Mouse (Mus musculus): ENCODE data around the gene Fbxo8. TPM values are rescaled to one million over a fixed set of nuclear protein-coding genes. Genes with fewer than 3 reads are reported as not detected.

Gene Fbxo8
- total and polyA plus RNA-seq, 3 experiments = 10.0 to 108 (median 27.3) TPM

GRCm38 (mm10) chr8:56520249-56520648, 30.6 kb upstream of the Fbxo8 start:
- H3K27me3 ChIP-seq (ENCODE audit: insufficient read depth, low read length) = no peaks in the 10 kb centered on the region
- H3K9me3 ChIP-seq (replicated peaks) = no peaks in the 10 kb centered on the region
- no peak for DNase-seq (ENCODE audit: low spot score)
- ATAC-seq (ENCODE audit: extremely low read depth, insufficient number of reproducible peaks, low FRiP score, poor library complexity, severe bottlenecking) = no peak
- H3K36me3 ChIP-seq (replicated peaks) = no peaks in the 10 kb centered on the region
- no peak overlapping the region for H3K4me3 ChIP-seq (ENCODE audit: low read depth, low read length)
- H3K4me1 ChIP-seq (ENCODE audit: insufficient read depth, low read depth, low read length) = no peaks in the 10 kb centered on the region
- TF ChIP-seq GATA2 (IDR thresholded peaks at IDR 0.05; ENCODE audit: borderline replicate concordance, low read depth, low read length) = no peak
- no peak for TF ChIP-seq GATA1 (IDR thresholded peaks at IDR 0.05; ENCODE audit: borderline replicate concordance, low read length)
- TF ChIP-seq POLR2AphosphoS5 (IDR thresholded peaks at IDR 0.05; ENCODE audit: insufficient replicate concordance, low read depth, low read length) = no peak
- TF ChIP-seq CTCF (IDR thresholded peaks at IDR 0.05; ENCODE audit: low read depth, low read length) = no peak
- TF ChIP-seq TAL1 (conservative IDR thresholded peaks at IDR 0.05; ENCODE audit: low read depth, low read length) = no peak

GRCm38 (mm10) chr8:56521051-56521450, 29.8 kb upstream of the Fbxo8 start:
- H3K9me3 ChIP-seq (replicated peaks) = no peaks in the 10 kb centered on the region

GRCm38 (mm10) chr8:56528869-56529268, 22.0 kb upstream of the Fbxo8 start:
- ATAC-seq (ENCODE audit: extremely low read depth, insufficient number of reproducible peaks, low FRiP score, poor library complexity, severe bottlenecking) = no peak
- DNase-seq (ENCODE audit: low spot score) = no peak
- no peaks in the 10 kb centered on the region for H3K27me3 ChIP-seq (ENCODE audit: insufficient read depth, low read length)
- no peaks in the 10 kb centered on the region for H3K9me3 ChIP-seq (replicated peaks)
- H3K4me3 ChIP-seq (ENCODE audit: low read depth, low read length) = no peak overlapping the region
- no peak for TF ChIP-seq CTCF (IDR thresholded peaks at IDR 0.05; ENCODE audit: low read depth, low read length)
- TF ChIP-seq GATA2 (IDR thresholded peaks at IDR 0.05; ENCODE audit: borderline replicate concordance, low read depth, low read length) = no peak
- TF ChIP-seq POLR2AphosphoS5 (IDR thresholded peaks at IDR 0.05; ENCODE audit: insufficient replicate concordance, low read depth, low read length) = no peak
- TF ChIP-seq GATA1 (IDR thresholded peaks at IDR 0.05; ENCODE audit: borderline replicate concordance, low read length) = no peak
- TF ChIP-seq TAL1 (conservative IDR thresholded peaks at IDR 0.05; ENCODE audit: low read depth, low read length) = no peak
- no peaks in the 10 kb centered on the region for H3K4me1 ChIP-seq (ENCODE audit: insufficient read depth, low read depth, low read length)
- peaks cover 27% of the 10 kb centered on the region for H3K36me3 ChIP-seq (replicated peaks)

More at GRCm38 (mm10) chr8:56521051-56521450, 29.8 kb upstream of the Fbxo8 start:
- no peaks in the 10 kb centered on the region for H3K4me1 ChIP-seq (ENCODE audit: insufficient read depth, low read depth, low read length)
- no peak for DNase-seq (ENCODE audit: low spot score)
- TF ChIP-seq GATA2 (IDR thresholded peaks at IDR 0.05; ENCODE audit: borderline replicate concordance, low read depth, low read length) (no peak), POLR2AphosphoS5 (IDR thresholded peaks at IDR 0.05; ENCODE audit: insufficient replicate concordance, low read depth, low read length) (no peak), GATA1 (IDR thresholded peaks at IDR 0.05; ENCODE audit: borderline replicate concordance, low read length) (no peak), TAL1 (conservative IDR thresholded peaks at IDR 0.05; ENCODE audit: low read depth, low read length) (no peak), CTCF (IDR thresholded peaks at IDR 0.05; ENCODE audit: low read depth, low read length) (no peak)
- no peaks in the 10 kb centered on the region for H3K27me3 ChIP-seq (ENCODE audit: insufficient read depth, low read length)
- H3K36me3 ChIP-seq (replicated peaks) = no peaks in the 10 kb centered on the region
- ATAC-seq (ENCODE audit: extremely low read depth, insufficient number of reproducible peaks, low FRiP score, poor library complexity, severe bottlenecking) = no peak
- no peak overlapping the region for H3K4me3 ChIP-seq (ENCODE audit: low read depth, low read length)

- Histone ChIP-seq H3K4me1 (ENCODE audit: insufficient read depth, low read depth, low read length) (no peaks in the 10 kb centered on the region), H3K9me3 (replicated peaks) (no peaks in the 10 kb centered on the region), H3K4me3 (ENCODE audit: low read depth, low read length) (no peak overlapping the region), H3K27me3 (ENCODE audit: insufficient read depth, low read length) (no peaks in the 10 kb centered on the region), H3K36me3 (replicated peaks) (peaks cover 33% of the 10 kb centered on the region)
- DNase-seq (ENCODE audit: low spot score) (peak; percentile 9), ATAC-seq (ENCODE audit: extremely low read depth, insufficient number of reproducible peaks, low FRiP score, poor library complexity, severe bottlenecking) (no peak)
- no peak for TF ChIP-seq POLR2AphosphoS5 (IDR thresholded peaks at IDR 0.05; ENCODE audit: insufficient replicate concordance, low read depth, low read length)
- peak; percentile 45; the same call in 1 of the 2 replicates for TF ChIP-seq CTCF (IDR thresholded peaks at IDR 0.05; ENCODE audit: low read depth, low read length)
- no peak for TF ChIP-seq TAL1 (conservative IDR thresholded peaks at IDR 0.05; ENCODE audit: low read depth, low read length)
- TF ChIP-seq GATA1 (IDR thresholded peaks at IDR 0.05; ENCODE audit: borderline replicate concordance, low read length) = no peak
- no peak for TF ChIP-seq GATA2 (IDR thresholded peaks at IDR 0.05; ENCODE audit: borderline replicate concordance, low read depth, low read length)
Measured at GRCm38 (mm10) chr8:56530359-56530758, 20.5 kb upstream of the Fbxo8 start.

GRCm38 (mm10) chr8:56540706-56541105, 10.2 kb upstream of the Fbxo8 start:
- Histone ChIP-seq H3K4me3 (ENCODE audit: low read depth, low read length) (no peak overlapping the region), H3K4me1 (ENCODE audit: insufficient read depth, low read depth, low read length) (no peaks in the 10 kb centered on the region), H3K36me3 (replicated peaks) (peaks cover 71% of the 10 kb centered on the region), H3K9me3 (replicated peaks) (no peaks in the 10 kb centered on the region), H3K27me3 (ENCODE audit: insufficient read depth, low read length) (no peaks in the 10 kb centered on the region)
- DNase-seq (ENCODE audit: low spot score) (no peak), ATAC-seq (ENCODE audit: extremely low read depth, insufficient number of reproducible peaks, low FRiP score, poor library complexity, severe bottlenecking) (no peak)
- TF ChIP-seq POLR2AphosphoS5 (IDR thresholded peaks at IDR 0.05; ENCODE audit: insufficient replicate concordance, low read depth, low read length) = no peak
- no peak for TF ChIP-seq TAL1 (conservative IDR thresholded peaks at IDR 0.05; ENCODE audit: low read depth, low read length)
- no peak for TF ChIP-seq CTCF (IDR thresholded peaks at IDR 0.05; ENCODE audit: low read depth, low read length)
- no peak for TF ChIP-seq GATA2 (IDR thresholded peaks at IDR 0.05; ENCODE audit: borderline replicate concordance, low read depth, low read length)
- no peak for TF ChIP-seq GATA1 (IDR thresholded peaks at IDR 0.05; ENCODE audit: borderline replicate concordance, low read length)

- H3K27me3 ChIP-seq (ENCODE audit: insufficient read depth, low read length) = no peaks in the 10 kb centered on the region
- H3K4me3 ChIP-seq (ENCODE audit: low read depth, low read length) = no peak overlapping the region
- H3K36me3 ChIP-seq (replicated peaks) = peaks cover 40% of the 10 kb centered on the region
- TF ChIP-seq GATA1 (IDR thresholded peaks at IDR 0.05; ENCODE audit: borderline replicate concordance, low read length) (no peak), POLR2AphosphoS5 (IDR thresholded peaks at IDR 0.05; ENCODE audit: insufficient replicate concordance, low read depth, low read length) (no peak), TAL1 (conservative IDR thresholded peaks at IDR 0.05; ENCODE audit: low read depth, low read length) (no peak), GATA2 (IDR thresholded peaks at IDR 0.05; ENCODE audit: borderline replicate concordance, low read depth, low read length) (no peak), CTCF (IDR thresholded peaks at IDR 0.05; ENCODE audit: low read depth, low read length) (no peak)
- H3K9me3 ChIP-seq (replicated peaks) = no peaks in the 10 kb centered on the region
- no peak for DNase-seq (ENCODE audit: low spot score)
- peaks cover 8% of the 10 kb centered on the region for H3K4me1 ChIP-seq (ENCODE audit: insufficient read depth, low read depth, low read length)
- ATAC-seq (ENCODE audit: extremely low read depth, insufficient number of reproducible peaks, low FRiP score, poor library complexity, severe bottlenecking) = no peak
Measured at GRCm38 (mm10) chr8:56547866-56548265, 3.0 kb upstream of the Fbxo8 start.

Measured in G1E (cell line).